Mouse (Mus musculus): ENCODE results near the gene Cldn14.

- TF ChIP-seq POLR2A (IDR thresholded peaks at IDR 0.05; ENCODE audit: low read depth, low read length): no peak
- no peak for TF ChIP-seq CTCF (IDR thresholded peaks at IDR 0.05; ENCODE audit: borderline replicate concordance, insufficient read depth, low read length)
Observed at GRCm38 (mm10) chr16:93890948-93891604, 117.6 kb downstream of the Cldn14 start.
